Mouse (Mus musculus) forebrain, embryonic 14.5 days (tissue): ENCODE data around the gene Dennd4b. TPM values are rescaled to one million over a fixed set of nuclear protein-coding genes. Genes with fewer than 3 reads are reported as not detected.

Experiments used
- ATAC-seq: fragments of 200-750 bp; cut with Nextera tagmentation; 2 replicates; pipeline ENCODE4 v1.8.0; 2017; ENCODE audit warnings: mild to moderate bottlenecking, moderate library complexity
- DNase-seq: peaks from one replicate; pipeline ENCODE4 v3.0.0-alpha.2; 2015; ENCODE audit warnings: low spot score
- H3K27ac ChIP-seq: fragments of 300-500 bp; sonication (generic); 2 replicates; pipeline ENCODE4 v1.5.1; 2014; ENCODE audit warnings: low read depth, mild to moderate bottlenecking, control low read depth, low read length, moderate library complexity
- H3K27me3 ChIP-seq: fragments of 300-500 bp; sonication (generic); replicated peaks from 2 replicates; pipeline ENCODE4 v1.6.1; 2014; ENCODE audit warnings: low read length, control low read depth, mixed read lengths; ENCODE audit not compliant: control insufficient read depth, insufficient read depth
- H3K36me3 ChIP-seq: fragments of 300-500 bp; sonication (generic); 2 replicates; pipeline ENCODE4 v1.6.1; 2014; ENCODE audit warnings: low read length, control low read depth; ENCODE audit not compliant: control insufficient read depth, insufficient read depth
- H3K4me1 ChIP-seq: fragments of 300-500 bp; sonication (generic); 2 replicates; pipeline ENCODE4 v1.6.1; 2014; ENCODE audit warnings: antibody characterized with exemption, low read length, control low read depth; ENCODE audit not compliant: control insufficient read depth, insufficient read depth
- H3K4me2 ChIP-seq: fragments of 300-500 bp; sonication (generic); 2 replicates; pipeline ENCODE4 v1.6.1; 2014; ENCODE audit warnings: mild to moderate bottlenecking, control low read depth, low read length
- H3K4me3 ChIP-seq: fragments of 300-500 bp; sonication (generic); 2 replicates; pipeline ENCODE4 v1.5.1; 2014; ENCODE audit warnings: low read depth, low read length, control low read depth
- H3K9ac ChIP-seq: fragments of 300-500 bp; sonication (generic); 2 replicates; pipeline ENCODE4 v1.6.1; 2014; ENCODE audit warnings: mild to moderate bottlenecking, low read length, control low read depth, moderate library complexity
- H3K9me3 ChIP-seq: fragments of 300-500 bp; sonication (generic); replicated peaks from 2 replicates; pipeline ENCODE4 v1.6.1; 2016; ENCODE audit warnings: low read length, control low read depth, mixed read lengths; ENCODE audit not compliant: control insufficient read depth
- WGBS: fragments of 180-500 bp; shearing (Covaris S2); extraction: QIAGEN DNeasy Blood & Tissue Kit; methylation state at CpG from one replicate; pipeline ENCODE4 v1.1.7; 2014; 5-methylcytosine and 5-hydroxymethylcytosine counted together
- polyA plus RNA-seq: library from polyadenylated mRNA; unstranded; fragments of >200 nt; fragmentation: Nextera tagmentation; extraction: Ambion mirVana; gene quantifications from 2 replicates; pipeline ENCODE4 v1.2.1, GENCODE M21; 2014

Dennd4b gene
- polyA plus RNA-seq, 1 experiment from 2014 or later, result 3.4 TPM

DNA sequence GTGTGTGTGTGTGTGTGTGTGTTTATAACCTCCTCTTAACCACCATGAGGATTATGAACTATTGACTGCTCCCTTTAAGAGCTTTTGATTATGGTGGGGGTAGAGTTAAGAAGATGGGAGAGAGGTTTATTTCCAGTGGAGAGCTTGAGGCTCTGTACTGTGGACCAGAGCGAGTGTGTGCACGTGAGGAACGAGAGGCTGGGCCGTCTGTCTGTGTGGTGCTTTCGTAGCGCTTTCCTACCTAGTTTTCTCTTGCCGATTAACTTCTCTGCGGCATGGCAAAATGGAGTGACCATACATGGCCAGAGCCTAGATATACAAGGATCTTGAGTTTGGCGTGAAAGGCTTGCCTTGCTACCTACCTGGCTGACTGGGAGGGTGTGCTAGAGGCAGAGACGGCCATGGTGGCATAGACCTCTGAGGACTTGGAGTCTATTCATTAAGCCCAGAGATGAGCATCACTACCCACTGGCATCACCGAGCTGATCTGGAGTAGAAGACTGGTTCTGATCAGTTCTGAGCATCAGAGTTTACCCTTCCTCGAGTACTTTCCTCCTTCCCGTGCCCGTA, 9.1 kb upstream of the Dennd4b start:
- H3K9ac ChIP-seq, result peak overlapping the region; percentile 21; the same call in 1 of the 2 replicates
- ATAC-seq, result no peak
- peak overlapping the region; percentile 73 for H3K4me2 ChIP-seq
- H3K36me3 ChIP-seq, result peaks cover 49% of the 10 kb centered on the region
- H3K27ac ChIP-seq, result no peak overlapping the region
- H3K27me3 ChIP-seq, result no peaks in the 10 kb centered on the region
- 90% methylated on average over 14 of the region's 14 CpGs for WGBS
- no peaks in the 10 kb centered on the region for H3K9me3 ChIP-seq
- peaks cover 6% of the 10 kb centered on the region for H3K4me1 ChIP-seq
- no peak overlapping the region for H3K4me3 ChIP-seq
- DNase-seq, result no peak

DNA sequence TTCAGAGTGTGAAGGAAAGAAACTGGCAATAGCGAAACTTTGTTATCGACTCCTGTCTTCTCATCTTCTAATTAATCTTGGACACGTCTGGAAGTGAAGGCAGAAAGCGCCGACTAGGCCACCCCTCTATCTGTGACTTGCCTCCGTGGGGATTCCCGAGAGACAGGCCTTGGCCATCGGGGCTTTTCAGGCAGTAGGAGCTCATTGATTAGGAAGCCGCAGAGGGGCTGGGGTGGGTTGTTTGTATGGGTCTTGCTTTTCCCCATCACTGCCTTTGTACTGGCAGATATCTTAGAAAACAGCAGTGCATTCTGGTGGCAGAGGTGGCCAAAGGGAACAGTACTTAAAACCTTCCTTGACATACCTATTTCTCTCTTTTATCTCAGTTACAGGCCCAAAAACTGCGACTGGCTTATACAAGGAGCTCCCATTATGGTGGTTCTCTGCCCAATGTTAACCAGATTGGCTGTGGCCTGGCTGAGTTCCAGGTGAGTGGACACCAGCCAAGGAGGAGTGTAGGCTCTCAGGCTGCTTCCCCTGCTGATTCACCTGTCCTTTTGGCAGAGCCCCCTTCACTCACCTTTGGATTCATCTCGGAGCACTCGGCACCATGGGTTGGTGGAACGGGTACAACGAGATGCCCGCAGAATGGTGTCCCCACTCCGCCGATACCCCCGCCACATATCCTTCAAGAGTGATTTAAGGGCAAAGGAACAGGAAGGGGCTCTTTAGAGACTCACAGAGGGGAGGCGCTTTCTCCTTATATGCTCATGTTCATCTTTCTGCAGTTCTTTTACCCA, 8.1 kb upstream of the Dennd4b start:
- H3K9me3 ChIP-seq, result no peaks in the 10 kb centered on the region
- H3K4me1 ChIP-seq, result peaks cover 6% of the 10 kb centered on the region
- H3K4me2 ChIP-seq, result no peak overlapping the region
- H3K4me3 ChIP-seq, result no peak overlapping the region
- no peak overlapping the region for H3K27ac ChIP-seq
- ATAC-seq (no peak), DNase-seq (no peak)
- WGBS, result 94% methylated on average over 19 of the region's 19 CpGs
- no peaks in the 10 kb centered on the region for H3K27me3 ChIP-seq
- H3K9ac ChIP-seq, result no peak overlapping the region
- peaks cover 52% of the 10 kb centered on the region for H3K36me3 ChIP-seq

DNA sequence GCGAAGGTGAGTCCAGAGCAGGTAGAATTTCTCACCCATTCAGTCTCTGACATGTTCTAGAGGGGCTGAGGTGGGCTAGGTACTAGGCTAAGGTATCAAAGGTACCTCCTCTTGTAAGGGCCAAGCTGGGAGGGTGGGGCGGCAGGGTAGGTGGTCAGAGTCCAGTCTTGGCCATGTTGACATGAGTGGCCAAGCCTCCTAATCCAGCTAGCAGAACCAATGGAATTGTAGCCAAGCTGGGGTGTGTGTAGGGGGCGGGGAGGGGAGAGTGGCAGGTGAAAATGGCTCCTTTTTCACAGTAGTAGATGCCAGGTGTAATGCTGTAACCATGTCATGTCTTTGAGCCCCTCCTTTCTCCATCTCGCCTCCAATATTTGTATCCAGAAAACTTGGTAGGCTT, 6.5 kb upstream of the Dennd4b start:
- H3K4me3 ChIP-seq, result no peak overlapping the region
- DNase-seq (no peak), ATAC-seq (no peak)
- 95% methylated on average over 4 of the region's 4 CpGs for WGBS
- peaks cover 67% of the 10 kb centered on the region for H3K36me3 ChIP-seq
- no peaks in the 10 kb centered on the region for H3K27me3 ChIP-seq
- no peak overlapping the region for H3K9ac ChIP-seq
- H3K4me2 ChIP-seq, result no peak overlapping the region
- H3K9me3 ChIP-seq, result no peaks in the 10 kb centered on the region
- H3K27ac ChIP-seq, result no peak overlapping the region
- H3K4me1 ChIP-seq, result peaks cover 6% of the 10 kb centered on the region

DNA sequence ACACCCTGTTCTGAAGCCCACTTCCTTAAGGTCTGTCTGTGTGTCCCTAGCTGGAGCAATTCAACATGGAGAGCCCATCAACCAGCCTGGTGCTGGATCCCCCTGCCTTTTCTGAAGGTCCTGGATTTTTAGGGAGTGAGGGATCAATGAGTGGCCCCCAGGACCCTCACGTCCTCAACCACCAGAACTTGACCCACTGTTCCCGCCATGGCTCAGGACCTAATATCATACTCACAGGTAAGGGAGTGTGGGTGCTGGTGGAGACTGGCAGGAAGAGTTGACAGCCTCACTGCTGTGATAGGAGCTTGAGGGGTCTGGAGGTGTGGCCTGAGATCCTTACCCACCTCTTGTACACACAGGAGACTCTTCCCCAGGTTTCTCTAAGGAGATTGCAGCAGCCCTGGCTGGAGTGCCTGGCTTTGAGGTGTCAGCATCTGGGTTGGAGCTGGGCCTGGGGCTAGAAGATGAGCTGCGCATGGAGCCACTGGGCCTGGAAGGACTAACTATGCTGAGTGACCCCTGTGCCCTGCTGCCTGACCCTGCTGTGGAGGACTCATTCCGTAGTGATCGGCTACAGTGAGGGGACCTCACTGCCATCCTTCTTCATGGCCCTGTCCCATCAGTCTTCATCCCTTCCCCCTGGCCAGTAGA, 1.7 kb upstream of the Dennd4b start:
- 95% methylated on average over 5 of the region's 5 CpGs for WGBS
- Histone ChIP-seq H3K4me2 (no peak overlapping the region), H3K27me3 (no peaks in the 10 kb centered on the region), H3K9me3 (no peaks in the 10 kb centered on the region), H3K27ac (no peak overlapping the region), H3K4me3 (no peak overlapping the region), H3K9ac (no peak overlapping the region), H3K36me3 (peaks cover 60% of the 10 kb centered on the region), H3K4me1 (peaks cover 4% of the 10 kb centered on the region; the same call in 1 of the 2 replicates)
- ATAC-seq (no peak), DNase-seq (no peak)

DNA sequence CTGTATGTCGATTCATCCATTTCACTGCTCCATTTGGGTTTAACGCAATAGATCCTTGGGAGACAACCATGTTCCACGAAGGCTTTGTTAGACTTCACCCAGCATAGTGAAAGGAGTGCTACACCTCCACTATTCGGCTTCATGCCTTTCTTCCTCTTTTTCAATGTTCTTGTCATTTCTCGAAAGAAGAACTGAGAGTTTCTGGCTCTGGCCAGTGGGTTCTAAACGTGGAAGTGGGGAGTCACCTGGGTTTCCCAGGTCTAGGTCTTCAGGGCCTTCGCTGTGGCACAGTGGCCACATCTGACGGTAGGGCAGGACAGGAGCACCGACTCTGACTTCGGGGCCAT, 325 bp upstream of the Dennd4b start:
- no peak overlapping the region; the same call in 1 of the 2 replicates for H3K9ac ChIP-seq
- no peaks in the 10 kb centered on the region for H3K27me3 ChIP-seq
- H3K27ac ChIP-seq, result peak overlapping the region; percentile 90; the same call in 1 of the 2 replicates
- H3K4me2 ChIP-seq, result peak overlapping the region; percentile 87
- ATAC-seq (no peak), DNase-seq (no peak)
- H3K36me3 ChIP-seq, result peaks cover 48% of the 10 kb centered on the region
- no peaks in the 10 kb centered on the region for H3K9me3 ChIP-seq
- H3K4me3 ChIP-seq, result peak overlapping the region; percentile 88
- peaks cover 4% of the 10 kb centered on the region; the same call in 1 of the 2 replicates for H3K4me1 ChIP-seq
- 31% methylated on average over 10 of the region's 10 CpGs for WGBS

DNA sequence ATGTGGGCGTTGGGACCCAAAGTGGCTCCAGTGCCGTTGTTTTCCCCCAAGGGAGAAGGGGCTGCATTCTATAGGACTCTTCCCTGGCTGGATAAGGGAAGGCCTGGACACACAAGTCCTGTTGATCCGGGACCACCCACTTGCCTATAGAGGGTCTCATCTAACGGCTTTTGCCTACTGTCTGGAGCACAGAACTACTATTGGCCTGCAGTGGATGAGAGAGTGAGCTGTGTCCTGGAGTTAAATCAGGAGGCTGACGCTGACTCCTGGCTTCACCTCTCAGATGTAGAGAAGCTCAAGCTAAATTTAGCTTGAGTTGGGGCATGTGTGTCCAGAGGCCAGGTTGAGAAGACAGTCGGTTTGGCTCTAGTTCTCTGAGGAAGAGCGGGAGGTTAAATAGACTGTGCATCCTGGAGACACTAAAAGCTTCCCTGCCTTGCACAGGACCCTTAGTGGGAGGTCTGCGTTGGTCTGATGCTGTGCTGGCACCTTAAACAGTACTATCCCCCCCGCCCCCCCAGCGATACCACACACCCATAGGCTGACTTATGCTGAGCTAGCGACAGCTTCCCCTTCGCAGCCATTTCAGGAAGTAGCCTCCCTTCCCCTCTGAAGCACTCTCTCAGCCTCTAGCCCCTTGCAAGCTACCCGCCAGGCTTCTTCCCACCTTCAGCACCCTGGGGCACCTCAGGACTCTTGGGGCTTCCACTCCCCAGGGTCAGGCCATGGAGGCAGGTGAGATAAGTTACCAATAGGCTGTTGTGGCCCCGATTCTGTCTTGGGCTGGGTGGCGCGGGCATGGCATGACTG, 1.2 kb downstream of the Dennd4b start:
- no peaks in the 10 kb centered on the region for H3K9me3 ChIP-seq
- 26% methylated on average over 16 of the region's 16 CpGs for WGBS
- H3K27me3 ChIP-seq, result no peaks in the 10 kb centered on the region
- DNase-seq (peak; percentile 53), ATAC-seq (peak; percentile 30; the same call in 1 of the 2 replicates)
- H3K4me3 ChIP-seq, result peak overlapping the region; percentile 88
- H3K9ac ChIP-seq, result peak overlapping the region; percentile 89
- H3K36me3 ChIP-seq, result peaks cover 44% of the 10 kb centered on the region
- H3K27ac ChIP-seq, result peak overlapping the region; percentile 90
- H3K4me2 ChIP-seq, result peak overlapping the region; percentile 87
- H3K4me1 ChIP-seq, result peaks cover 4% of the 10 kb centered on the region; the same call in 1 of the 2 replicates

DNA sequence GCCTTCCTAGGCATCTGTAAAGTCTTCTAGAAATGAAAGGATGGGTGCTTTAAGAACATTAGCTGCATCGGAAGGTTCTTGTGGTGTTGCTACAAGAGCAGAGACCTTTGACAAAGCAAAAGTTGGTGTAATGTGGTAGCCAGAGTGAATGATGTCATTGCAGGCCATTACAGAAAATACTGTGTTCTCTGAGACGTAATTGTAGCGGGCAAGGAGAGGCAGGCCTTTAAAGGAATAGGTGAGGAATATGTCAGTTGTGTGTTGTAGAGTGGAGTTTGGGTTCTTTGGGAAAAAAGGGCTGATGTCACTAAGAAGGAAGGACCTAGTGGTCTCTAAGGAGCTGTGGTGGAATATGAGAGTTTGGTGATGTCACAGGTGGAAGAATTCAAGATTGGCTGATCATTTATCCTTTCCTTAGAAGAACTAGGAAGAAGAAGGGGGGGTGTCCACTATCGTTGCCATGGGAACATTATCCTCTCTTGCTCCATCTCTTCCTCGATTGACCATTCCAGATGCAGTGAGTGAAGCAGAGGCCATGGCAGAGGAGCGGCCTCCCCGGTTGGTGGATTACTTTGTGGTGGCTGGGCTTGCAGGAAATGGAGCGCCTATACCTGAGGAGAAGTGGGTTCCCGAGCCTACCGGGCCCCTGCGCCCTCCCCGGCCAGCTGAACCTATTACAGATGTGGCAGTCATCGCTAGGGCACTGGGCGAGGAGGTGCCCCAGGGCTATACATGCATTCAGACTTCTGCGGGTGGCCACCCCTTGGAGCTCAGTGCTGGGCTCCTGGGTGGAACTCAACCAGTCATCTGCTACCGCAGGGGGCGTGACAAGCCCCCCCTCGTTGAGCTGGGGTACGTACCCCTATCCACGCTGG, 2.2 kb downstream of the Dennd4b start:
- DNase-seq (no peak), ATAC-seq (no peak)
- H3K27ac ChIP-seq, result no peak overlapping the region
- no peak overlapping the region for H3K4me3 ChIP-seq
- WGBS, result 91% methylated on average over 20 of the region's 20 CpGs
- peaks cover 4% of the 10 kb centered on the region; the same call in 1 of the 2 replicates for H3K4me1 ChIP-seq
- no peaks in the 10 kb centered on the region for H3K9me3 ChIP-seq
- H3K9ac ChIP-seq, result peak overlapping the region; percentile 89; the same call in 1 of the 2 replicates
- no peaks in the 10 kb centered on the region for H3K27me3 ChIP-seq
- H3K4me2 ChIP-seq, result no peak overlapping the region
- peaks cover 34% of the 10 kb centered on the region for H3K36me3 ChIP-seq

DNA sequence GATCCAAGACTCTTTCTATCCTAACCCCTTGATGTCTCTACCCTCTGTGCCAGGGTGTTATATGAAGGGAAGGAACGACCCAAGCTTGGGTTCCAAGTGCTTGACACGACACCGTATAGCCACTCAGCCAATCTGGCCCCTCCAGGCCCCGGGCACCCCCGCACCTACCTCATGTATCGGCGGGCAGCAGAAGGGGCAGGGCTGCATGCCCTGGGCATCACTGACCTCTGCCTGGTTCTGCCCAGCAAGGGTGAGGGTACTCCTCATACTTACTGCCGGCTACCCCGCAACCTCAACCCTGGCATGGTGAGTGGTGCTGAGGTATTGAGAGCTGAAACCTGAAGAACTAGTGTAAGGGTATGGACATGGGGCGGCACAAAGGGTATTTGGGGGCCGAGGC, 3.2 kb downstream of the Dennd4b start:
- Histone ChIP-seq H3K9me3 (no peaks in the 10 kb centered on the region), H3K36me3 (peaks cover 33% of the 10 kb centered on the region), H3K4me2 (no peak overlapping the region), H3K27ac (no peak overlapping the region), H3K4me3 (no peak overlapping the region), H3K27me3 (no peaks in the 10 kb centered on the region), H3K9ac (no peak overlapping the region), H3K4me1 (peaks cover 4% of the 10 kb centered on the region; the same call in 1 of the 2 replicates)
- WGBS, result 96% methylated on average over 11 of the region's 11 CpGs
- ATAC-seq (no peak), DNase-seq (no peak)
